In the genomic region with DNA sequence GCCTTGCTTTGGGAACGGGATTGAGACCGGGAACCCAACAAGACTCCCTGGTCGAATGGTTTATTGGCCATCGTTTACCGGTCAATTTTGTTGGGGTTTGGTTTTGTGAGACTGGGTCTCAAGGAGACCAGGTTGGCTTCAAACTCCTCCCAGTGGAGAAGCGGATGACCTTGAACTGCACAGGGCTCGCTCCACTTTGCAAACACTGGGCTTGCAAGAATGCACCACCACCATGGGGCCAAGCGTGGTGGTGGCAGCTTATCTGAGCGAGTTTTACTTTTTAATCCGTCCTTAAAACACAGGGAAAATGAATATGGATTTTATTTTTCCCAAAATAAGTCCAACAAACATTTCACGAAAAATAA, we compare ENCODE assay signal across 8 mouse cellular contexts. TPM values are rescaled to one million over a fixed set of nuclear protein-coding genes. Genes with fewer than 3 reads are reported as not detected.
DNase-seq lines count a peak whose midpoint lies in the region; ATAC-seq lines count a peak whose summit lies in the region.

No protein-coding gene starts in this region.

- H3K9me3 ChIP-seq in heart, embryonic 13.5 days, result no peaks in the 10 kb centered on the region
- no peaks in the 10 kb centered on the region for H3K9me3 ChIP-seq in hindbrain, embryonic 10.5 days
- no peaks in the 10 kb centered on the region for H3K9me3 ChIP-seq in midbrain, embryonic 12.5 days

- H3K27ac ChIP-seq in heart, embryonic 13.5 days (replicated peaks), result no peak overlapping the region; the same call in 1 of the 2 replicates
- H3K27ac ChIP-seq in hindbrain, embryonic 10.5 days, result 0 out of 2 replicates have a peak overlapping the region, but pooled peaks have one; percentile 83
- no peak overlapping the region for H3K27ac ChIP-seq in midbrain, embryonic 12.5 days (replicated peaks)

- peaks cover 4% of the 10 kb centered on the region for H3K4me1 ChIP-seq in heart, embryonic 13.5 days
- H3K4me1 ChIP-seq in hindbrain, embryonic 10.5 days (replicated peaks), result peaks cover 12% of the 10 kb centered on the region
- no peaks in the 10 kb centered on the region for H3K4me1 ChIP-seq in midbrain, embryonic 12.5 days

- WGBS in heart, embryonic 13.5 days, result 18% methylated on average over 11 of the region's 11 CpGs
- WGBS in hindbrain, embryonic 10.5 days, result 21% methylated on average over 11 of the region's 11 CpGs
- WGBS in midbrain, embryonic 12.5 days, result 22% methylated on average over 11 of the region's 11 CpGs

- H3K4me2 ChIP-seq in heart, embryonic 13.5 days, result peak overlapping the region; percentile 99
- peak overlapping the region; percentile 99 for H3K4me2 ChIP-seq in midbrain, embryonic 12.5 days (replicated peaks)

- H3K27me3 ChIP-seq in heart, embryonic 13.5 days (replicated peaks), result 0 out of 2 replicates have a peak, but pooled peaks cover under 1% of the 10 kb centered on the region
- peaks cover 15% of the 10 kb centered on the region for H3K27me3 ChIP-seq in hindbrain, embryonic 10.5 days (ENCODE audit: insufficient read depth, poor library complexity, severe bottlenecking)
- H3K27me3 ChIP-seq in midbrain, embryonic 12.5 days, result peaks cover 4% of the 10 kb centered on the region

- peak overlapping the region; percentile 91 for H3K9ac ChIP-seq in heart, embryonic 13.5 days
- H3K9ac ChIP-seq in midbrain, embryonic 12.5 days (replicated peaks), result peak overlapping the region; percentile 69

- DNase-seq in heart, adult 11 months, result no peak
- DNase-seq in ZHBTc4 (ENCODE audit: low read depth, low spot score), result peak; percentile 68
- DNase-seq in hindbrain, embryonic 10.5 days (ENCODE audit: low spot score), result no peak
- DNase-seq in spleen, adult 18-20 months, result no peak
- no peak for DNase-seq in c-Kit-positive CD71-positive TER-119-positive erythroid progenitor cells, embryonic 14.5 days (ENCODE audit: low spot score)
- DNase-seq in B cell, adult 2 months, result no peak

- no peaks in the 10 kb centered on the region for H3K36me3 ChIP-seq in heart, embryonic 13.5 days
- no peaks in the 10 kb centered on the region for H3K36me3 ChIP-seq in hindbrain, embryonic 10.5 days
- no peaks in the 10 kb centered on the region for H3K36me3 ChIP-seq in midbrain, embryonic 12.5 days

- no peak for ATAC-seq in heart, embryonic 13.5 days (ENCODE audit: extremely low read depth, insufficient number of reproducible peaks, low FRiP score, low TSS enrichment)
- ATAC-seq in midbrain, embryonic 12.5 days (ENCODE audit: low FRiP score, low read depth), result peak; percentile 64

- H3K4me3 ChIP-seq in heart, embryonic 13.5 days, result peak overlapping the region; percentile 87
- peak overlapping the region; percentile 82 for H3K4me3 ChIP-seq in hindbrain, embryonic 10.5 days
- peak overlapping the region; percentile 57 for H3K4me3 ChIP-seq in midbrain, embryonic 12.5 days

RNA-seq across cellular contexts. Expression of a gene that starts 0.4 kb away (rescaled TPM):
- 9.2 and 10.9 TPM in 2 replicates for polyA plus RNA-seq in heart, embryonic 13.5 days (2015; fragmentation: Nextera tagmentation; extraction: Ambion mirVana)
- 1.6 and 1.9 TPM in 2 replicates for polyA plus RNA-seq in hindbrain, embryonic 10.5 days (2016; fragmentation: Nextera tagmentation; extraction: Ambion mirVana)
- polyA plus RNA-seq in midbrain, embryonic 12.5 days (2016; fragmentation: Nextera tagmentation; extraction: Ambion mirVana), result 0.65 and 1.0 TPM in 2 replicates
